Mouse (Mus musculus) embryonic fibroblast, embryonic 13.5 days (primary cell): ENCODE measurements around the gene Cyp2d11. TPM values are rescaled to one million over a fixed set of nuclear protein-coding genes. Genes with fewer than 3 reads are reported as not detected.

ENCODE experiments used
- H3K27ac ChIP-seq: 2 replicates; pipeline ENCODE4 v1.5.1; 2012; ENCODE audit warnings: low read length, control low read depth, inconsistent platforms; ENCODE audit not compliant: insufficient read depth
- H3K4me1 ChIP-seq: 2 replicates; pipeline ENCODE4 v1.6.1; 2011; ENCODE audit warnings: low read length; ENCODE audit not compliant: control insufficient read depth, insufficient read depth
- H3K4me3 ChIP-seq: 2 replicates; pipeline ENCODE4 v1.5.1; 2011; ENCODE audit warnings: mild to moderate bottlenecking, control low read depth, low read length; ENCODE audit not compliant: insufficient read depth
- CTCF ChIP-seq: IDR thresholded peaks from 2 replicates; pipeline ENCODE4 v1.5.1; 2011; ENCODE audit warnings: mild to moderate bottlenecking, control low read depth, low read length, moderate library complexity, borderline replicate concordance; ENCODE audit not compliant: insufficient read depth
- POLR2A ChIP-seq: IDR thresholded peaks from 2 replicates; pipeline ENCODE4 v1.6.1; 2011; ENCODE audit warnings: low read depth, mild to moderate bottlenecking, control low read depth, low read length, moderate library complexity
- polyA plus RNA-seq: library from polyadenylated mRNA; stranded (reverse); fragments of >200 nt; gene quantifications from 2 replicates; pipeline ENCODE4 v1.2.4, GENCODE M21; 2011; ENCODE audit warnings: low read depth; ENCODE audit not compliant: missing spikeins, insufficient read length

Cyp2d11 gene
- polyA plus RNA-seq, 1 experiment: not detected

DNA sequence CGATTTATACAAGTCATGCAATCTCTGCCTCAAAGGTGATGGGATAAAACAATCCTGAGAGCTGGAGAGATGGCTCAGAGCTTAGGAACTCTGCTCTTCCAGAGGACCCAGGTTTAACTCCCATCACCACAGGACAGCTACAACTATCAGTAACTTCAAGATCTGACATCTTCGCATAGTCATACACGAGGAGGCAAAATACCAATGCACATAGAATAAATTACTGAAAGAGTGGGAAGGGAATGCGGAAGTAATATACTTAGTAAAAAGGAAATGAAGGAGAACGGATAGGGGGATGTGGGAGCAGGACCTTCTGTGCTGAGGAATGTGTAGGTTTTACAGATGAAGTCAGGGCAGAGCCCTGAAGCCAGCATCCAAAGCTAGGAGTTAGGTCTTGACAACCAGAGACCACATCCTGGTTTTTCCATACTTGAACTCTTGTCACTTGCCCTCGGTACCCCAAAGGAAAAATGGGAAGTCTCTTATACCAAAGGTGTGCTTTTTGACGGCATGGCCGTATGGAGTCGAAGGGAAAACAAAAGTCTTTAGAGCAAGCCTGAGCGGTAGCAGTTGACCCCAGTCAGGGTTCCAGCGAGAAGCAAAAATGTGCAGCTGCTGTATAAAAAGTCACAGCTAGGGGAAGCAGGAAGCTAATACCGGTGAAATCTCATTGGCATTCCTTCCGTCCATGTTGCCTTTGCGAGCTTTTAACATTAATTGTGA lies 47.1 kb downstream of the Cyp2d11 start:
- Histone ChIP-seq H3K4me3 (peak overlapping the region; percentile 58), H3K27ac (peak overlapping the region; percentile 60), H3K4me1 (0 out of 2 replicates have a peak, but pooled peaks cover 2% of the 10 kb centered on the region)
- no peak for TF ChIP-seq POLR2A
- no peak for TF ChIP-seq CTCF

DNA sequence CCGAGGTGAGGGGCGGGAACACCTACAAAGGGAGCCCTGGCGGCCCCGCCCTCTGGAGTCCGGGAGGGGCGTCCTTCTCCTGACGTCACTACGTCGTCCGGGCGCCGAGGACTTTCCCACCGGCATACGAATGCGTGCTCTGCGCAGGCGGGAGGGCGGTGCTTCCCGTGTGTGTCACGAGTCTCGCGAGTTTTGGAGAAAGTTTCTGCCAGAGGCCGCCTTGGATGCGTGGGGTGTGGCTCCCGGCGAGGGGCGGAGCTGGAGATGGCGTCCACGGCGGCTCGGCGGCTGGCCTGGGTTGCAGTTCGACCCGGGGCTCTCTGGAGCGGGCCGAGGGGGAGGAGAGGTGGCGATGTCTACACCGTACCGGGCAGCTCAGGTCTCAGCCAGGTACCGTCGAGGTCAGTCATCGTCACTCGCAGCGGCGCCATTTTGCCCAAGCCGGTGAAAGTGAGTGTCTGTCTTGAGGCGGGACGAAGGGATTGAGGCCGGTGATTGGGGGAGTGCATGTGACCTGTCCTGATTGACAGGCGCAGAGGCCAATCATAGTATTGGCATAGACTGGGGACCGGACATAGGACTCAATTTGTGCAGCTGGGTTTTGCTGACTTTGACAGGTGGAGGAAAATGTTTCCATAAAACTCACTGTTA lies 47.9 kb downstream of the Cyp2d11 start:
- Histone ChIP-seq H3K4me3 (peak overlapping the region; percentile 58), H3K27ac (peak overlapping the region; percentile 60), H3K4me1 (0 out of 2 replicates have a peak, but pooled peaks cover 2% of the 10 kb centered on the region)
- TF ChIP-seq CTCF (no peak), POLR2A (peak; percentile 66)

DNA sequence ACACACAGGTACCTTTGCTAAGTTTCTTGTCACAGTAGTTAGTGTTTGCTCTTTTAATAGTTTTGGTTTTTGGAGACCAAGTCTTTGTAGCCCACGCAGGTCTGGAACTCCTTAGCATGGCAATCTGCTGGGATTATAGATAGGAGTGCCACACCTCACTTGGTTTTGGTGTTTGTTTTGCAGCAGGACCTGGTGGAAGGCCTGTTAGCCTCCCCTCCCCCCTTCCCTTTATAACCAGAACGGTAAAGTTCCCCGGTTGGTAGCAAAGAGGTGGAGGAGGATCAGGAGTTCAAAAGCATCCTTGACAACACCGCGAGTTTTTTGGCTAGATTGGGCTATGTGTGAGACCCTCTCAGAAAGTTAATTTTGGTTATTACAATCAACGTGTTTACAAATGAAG lies 48.9 kb downstream of the Cyp2d11 start:
- no peak for TF ChIP-seq CTCF
- no peak for TF ChIP-seq POLR2A
- H3K27ac ChIP-seq: no peak overlapping the region
- 0 out of 2 replicates have a peak, but pooled peaks cover 2% of the 10 kb centered on the region for H3K4me1 ChIP-seq
- no peak overlapping the region for H3K4me3 ChIP-seq

DNA sequence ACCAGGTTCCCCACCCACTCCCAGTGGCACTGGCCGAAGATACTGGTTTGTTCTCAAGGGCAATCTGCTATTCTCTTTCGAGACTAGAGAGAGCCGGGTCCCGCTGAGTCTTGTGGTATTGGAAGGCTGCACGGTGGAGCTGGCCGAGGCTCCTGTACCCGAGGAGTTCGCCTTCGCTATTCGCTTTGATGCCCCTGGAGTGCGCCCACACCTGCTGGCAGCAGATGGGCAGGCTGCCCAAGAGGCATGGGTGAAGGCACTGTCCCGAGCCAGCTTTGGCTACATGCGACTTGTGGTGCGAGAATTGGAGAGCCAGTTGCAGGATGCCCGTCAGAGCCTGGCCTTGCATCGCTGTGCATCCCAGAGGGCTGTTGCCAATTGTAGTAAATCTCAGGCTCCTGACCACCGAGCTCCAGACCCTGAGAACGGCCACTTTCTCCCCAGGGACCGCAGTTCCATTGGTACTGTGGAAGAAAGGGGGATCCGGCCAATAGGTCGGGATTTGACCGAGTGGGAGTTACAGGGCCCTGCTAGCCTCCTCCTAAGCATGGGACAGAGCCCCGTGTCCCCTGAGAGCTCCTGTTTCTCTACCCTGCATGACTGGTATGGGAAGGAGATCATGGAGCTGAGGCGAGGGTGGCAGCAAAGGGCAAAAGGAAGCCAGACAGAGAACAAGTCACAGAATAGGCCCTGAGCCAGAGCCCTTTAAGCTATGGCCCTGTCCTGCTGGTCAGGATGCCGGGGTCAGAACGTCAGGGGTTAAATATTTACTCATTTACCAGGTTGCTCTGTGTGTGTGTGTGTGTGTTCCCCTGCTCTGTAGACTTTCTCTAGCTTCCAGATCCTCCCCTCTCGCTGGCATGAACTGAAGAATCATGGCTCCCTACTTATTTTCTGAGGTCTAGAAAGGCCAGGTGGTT lies 50.2 kb downstream of the Cyp2d11 start:
- Histone ChIP-seq H3K4me3 (no peak overlapping the region), H3K4me1 (0 out of 2 replicates have a peak, but pooled peaks cover 2% of the 10 kb centered on the region), H3K27ac (no peak overlapping the region)
- TF ChIP-seq POLR2A (no peak), CTCF (no peak)

DNA sequence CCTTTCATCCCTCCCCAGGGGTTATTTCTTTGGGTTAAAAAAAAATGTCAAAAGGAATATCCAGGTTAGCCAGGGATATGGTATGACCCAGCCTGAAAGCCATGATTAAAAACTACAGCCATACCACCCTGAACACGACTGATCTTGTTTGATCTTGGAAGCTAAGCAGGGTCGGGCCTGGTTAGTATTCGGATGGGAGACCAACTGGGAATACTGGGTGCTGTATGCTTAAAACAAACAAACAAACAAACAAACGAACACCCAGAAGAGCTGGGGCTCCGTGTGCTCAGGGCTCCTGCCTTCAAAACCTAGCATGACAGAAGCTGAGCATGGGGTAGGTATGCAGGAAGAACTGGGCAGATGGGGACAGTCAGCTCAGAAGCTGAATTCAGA lies 51.3 kb downstream of the Cyp2d11 start:
- TF ChIP-seq CTCF (no peak), POLR2A (no peak)
- H3K4me1 ChIP-seq: peaks cover 6% of the 10 kb centered on the region; the same call in 1 of the 2 replicates
- H3K4me3 ChIP-seq: no peak overlapping the region
- no peak overlapping the region for H3K27ac ChIP-seq

DNA sequence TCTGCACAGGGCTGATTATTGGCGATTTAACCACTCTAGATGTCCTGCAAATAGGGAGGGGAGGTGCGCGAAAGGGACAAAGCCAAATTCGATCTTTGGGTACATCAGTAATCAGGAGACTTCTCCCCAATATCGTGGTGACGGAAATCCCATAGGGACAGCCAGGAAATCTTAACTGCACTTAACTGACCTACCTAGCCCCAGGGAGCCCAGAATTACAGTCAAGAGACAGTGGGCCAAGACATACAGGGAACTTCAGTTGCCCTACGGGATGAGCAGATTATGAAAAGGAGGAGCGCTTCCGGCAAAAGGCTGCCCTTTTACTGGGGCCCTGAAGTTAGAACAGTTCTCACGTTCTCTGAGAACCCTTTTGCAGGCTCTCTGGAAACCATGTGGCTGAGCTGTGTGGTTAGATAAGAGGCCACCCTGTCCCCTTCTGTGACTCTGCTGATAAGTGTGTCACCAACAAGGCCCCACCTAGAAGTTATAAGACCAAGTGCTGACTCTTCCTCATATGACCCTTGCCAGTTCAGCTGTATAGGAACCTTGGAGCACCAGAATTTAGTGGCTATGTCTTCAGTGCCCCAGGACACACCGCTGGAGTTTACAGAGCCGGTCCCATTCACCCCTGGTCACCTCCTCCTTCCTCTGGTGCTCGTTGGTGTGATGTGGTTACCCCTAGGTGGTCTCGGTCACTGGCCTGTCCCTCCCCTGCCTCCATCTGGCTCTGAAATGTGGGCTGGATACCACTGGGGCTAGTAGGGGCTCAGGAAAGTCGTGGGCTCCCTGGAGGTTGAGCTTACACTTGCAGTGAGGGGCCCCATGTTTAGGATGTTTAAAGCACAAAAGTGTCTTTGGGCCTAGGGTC lies 51.9 kb downstream of the Cyp2d11 start:
- peaks cover 5% of the 10 kb centered on the region; the same call in 1 of the 2 replicates for H3K4me1 ChIP-seq
- H3K4me3 ChIP-seq: peak overlapping the region; percentile 30
- TF ChIP-seq CTCF (no peak), POLR2A (no peak)
- H3K27ac ChIP-seq: peak overlapping the region; percentile 9; the same call in 1 of the 2 replicates

DNA sequence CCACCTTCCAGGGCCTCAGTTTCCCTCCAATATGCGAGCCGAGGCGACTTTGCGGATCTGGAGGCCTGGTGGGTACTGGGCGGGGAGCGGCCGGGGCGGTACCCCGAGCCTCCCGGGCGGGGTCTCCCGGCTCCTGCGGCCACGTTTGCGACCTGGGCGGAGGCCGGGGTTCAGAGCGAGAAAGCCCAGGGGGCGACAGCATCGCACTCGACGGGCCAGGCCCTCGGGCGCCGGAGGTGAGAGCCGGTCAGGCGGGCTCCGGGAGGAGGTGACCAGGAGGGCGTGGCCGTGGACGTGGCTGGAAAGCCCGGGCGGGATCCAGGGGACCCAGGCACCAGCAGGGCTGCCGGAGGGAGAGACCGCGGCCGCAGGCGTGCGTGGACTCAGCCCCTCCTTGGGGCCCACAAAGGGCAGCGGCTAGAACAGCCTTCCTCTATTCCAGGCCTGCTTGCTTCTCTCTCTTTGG lies 52.8 kb downstream of the Cyp2d11 start:
- TF ChIP-seq POLR2A (peak; percentile 70), CTCF (no peak)
- H3K4me3 ChIP-seq: peak overlapping the region; percentile 30
- H3K27ac ChIP-seq: peak overlapping the region; percentile 9; the same call in 1 of the 2 replicates
- peaks cover 5% of the 10 kb centered on the region; the same call in 1 of the 2 replicates for H3K4me1 ChIP-seq

DNA sequence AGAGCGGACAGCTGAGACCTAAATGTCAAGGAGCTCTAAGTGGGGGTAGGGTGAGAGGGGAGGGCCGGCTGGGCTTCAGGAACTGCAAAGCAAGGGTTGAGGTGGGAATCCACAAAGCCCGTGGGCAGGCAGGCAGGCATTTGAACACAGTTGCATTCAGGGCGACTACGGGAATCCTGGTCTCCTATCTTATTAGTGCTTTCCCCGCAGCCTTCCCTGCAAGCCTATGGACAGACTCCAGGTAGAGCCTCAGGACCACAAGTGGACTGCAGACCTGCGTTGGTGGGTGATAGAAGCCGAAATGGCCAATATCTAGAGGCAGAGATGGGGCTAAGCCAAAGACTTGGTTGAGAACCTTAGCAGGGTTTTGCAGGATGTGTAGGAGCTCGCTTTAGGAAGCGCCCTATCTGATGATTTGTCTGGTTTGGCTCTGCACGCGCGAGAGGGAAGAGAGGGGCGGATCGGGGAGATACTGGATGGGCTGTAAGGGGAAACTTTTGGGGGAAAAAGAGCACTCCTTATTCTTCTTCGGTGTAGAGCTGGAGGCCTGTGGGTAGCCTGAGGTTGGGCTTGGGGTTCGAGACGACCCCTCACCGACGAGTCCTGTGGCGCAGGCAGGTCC lies 53.3 kb downstream of the Cyp2d11 start:
- TF ChIP-seq POLR2A (no peak), CTCF (no peak)
- Histone ChIP-seq H3K4me1 (peaks cover 5% of the 10 kb centered on the region; the same call in 1 of the 2 replicates), H3K4me3 (peak overlapping the region; percentile 30; the same call in 1 of the 2 replicates), H3K27ac (no peak overlapping the region)
